Mouse (Mus musculus) urinary bladder, postnatal 25 days (tissue): ENCODE data around the gene Gm6034.
"Not testable (repeated sequence)": the region's sequence is repeated elsewhere in the genome, so short reads cannot be mapped to it uniquely, and the experiment has no call there.

Source experiments
- DNase-seq: peaks from one replicate; pipeline ENCODE4 v3.0.0; 2022; ENCODE audit warnings: low spot score

Gm6034 gene

DNA sequence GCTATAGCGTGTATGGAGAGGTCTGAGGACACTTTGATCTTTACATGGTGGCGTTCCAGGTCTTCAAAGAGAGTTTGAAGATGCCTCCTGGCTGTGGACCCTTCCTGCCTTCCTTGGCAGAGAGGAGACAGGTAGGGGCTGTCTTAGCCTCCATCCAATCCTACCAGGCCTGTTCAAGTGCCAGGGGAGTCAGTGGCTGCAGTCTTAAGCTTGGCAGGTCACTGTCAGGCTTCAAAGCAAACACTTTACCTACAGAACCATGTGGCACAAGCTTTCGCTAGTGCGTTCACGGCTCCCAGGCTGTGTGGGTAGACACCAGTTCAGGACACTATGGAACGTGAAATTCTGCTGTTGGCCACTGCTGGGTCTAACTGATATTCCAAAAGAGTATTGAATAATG is 19.8 kb upstream of the Gm6034 start:
- DNase-seq, result no peak

DNA sequence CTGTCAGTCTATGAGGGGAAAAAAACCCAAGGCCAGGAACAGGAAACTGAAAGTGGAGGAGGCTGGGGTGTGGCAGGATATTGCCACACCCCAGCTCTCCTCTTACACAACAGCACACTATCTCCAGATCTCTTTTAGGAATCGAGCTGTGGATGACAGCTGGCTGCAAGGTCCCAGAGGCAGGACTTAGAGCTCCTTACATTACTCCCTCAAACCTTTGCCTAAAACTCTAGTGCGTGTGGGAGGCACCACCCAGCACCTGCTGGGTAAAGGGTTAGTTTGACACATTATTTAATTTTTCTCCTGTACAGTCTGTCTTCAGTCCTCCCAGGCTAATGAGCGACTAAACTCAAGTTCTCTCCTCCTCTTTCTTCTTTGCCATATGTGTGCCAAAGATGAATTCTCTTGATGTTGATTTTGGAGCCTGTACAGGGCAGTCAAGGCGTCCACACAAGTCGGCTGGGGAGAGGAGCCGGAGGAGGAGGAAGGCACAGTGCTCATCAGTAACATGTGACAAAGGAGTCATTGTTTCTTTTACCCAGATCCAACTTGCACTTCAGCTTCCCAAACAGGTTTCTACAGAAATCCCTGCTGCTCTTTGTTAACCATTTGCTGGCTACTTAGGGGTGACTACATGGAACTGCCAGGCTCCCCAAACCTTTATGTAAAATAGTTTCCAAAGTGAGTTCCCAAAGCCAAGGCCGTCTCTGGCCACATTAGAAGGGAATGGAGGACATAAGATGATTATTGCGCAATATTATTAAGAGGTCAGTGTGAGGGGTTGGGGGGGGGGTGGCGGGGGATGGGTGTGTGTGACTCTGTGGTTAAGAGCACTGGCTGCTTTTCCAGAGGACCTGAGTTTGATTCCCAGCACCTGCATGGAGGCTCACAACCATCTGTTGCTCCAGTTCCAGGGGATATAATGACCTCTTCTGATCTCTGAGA is 18.8 kb upstream of the Gm6034 start:
- DNase-seq, result no peak

DNA sequence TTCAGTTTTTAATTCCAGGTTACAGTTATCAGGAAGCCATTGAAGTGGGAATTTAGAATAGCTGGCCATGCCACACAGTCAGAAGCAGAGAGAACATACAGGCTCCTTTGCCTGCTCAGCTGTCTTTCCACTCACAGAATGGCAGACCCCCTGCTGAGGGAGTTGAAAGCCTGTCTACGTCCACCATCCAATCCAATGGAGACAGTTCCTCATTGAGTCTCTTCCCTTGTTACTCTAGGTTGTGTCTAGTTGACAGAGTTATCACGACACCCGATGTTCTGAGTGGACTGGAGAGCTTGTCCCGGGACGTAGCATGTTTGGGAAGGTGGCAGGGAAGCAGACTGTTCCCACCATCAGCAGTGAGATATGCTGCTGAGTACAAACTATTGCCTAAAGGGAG is 17.6 kb upstream of the Gm6034 start:
- DNase-seq, result no peak

DNA sequence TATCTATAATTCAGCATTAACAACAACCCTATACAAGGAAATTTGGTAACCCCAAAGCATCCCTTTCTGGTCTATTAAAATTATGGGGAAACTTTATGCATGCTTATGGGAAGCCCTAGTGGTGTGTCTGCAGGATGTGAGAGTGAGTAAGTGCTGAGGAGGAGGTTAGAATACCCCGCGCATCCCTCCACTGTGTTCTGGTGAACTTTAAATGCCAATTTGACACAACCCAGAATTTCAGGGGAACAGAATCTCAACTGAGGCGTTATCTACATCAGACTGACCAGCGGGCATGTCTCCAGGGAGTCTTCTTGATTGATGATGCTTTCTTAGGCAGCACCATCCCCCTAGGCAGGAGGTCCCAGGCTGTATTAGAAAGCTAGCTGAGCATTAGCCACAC is 16.9 kb upstream of the Gm6034 start:
- DNase-seq, result no peak

DNA sequence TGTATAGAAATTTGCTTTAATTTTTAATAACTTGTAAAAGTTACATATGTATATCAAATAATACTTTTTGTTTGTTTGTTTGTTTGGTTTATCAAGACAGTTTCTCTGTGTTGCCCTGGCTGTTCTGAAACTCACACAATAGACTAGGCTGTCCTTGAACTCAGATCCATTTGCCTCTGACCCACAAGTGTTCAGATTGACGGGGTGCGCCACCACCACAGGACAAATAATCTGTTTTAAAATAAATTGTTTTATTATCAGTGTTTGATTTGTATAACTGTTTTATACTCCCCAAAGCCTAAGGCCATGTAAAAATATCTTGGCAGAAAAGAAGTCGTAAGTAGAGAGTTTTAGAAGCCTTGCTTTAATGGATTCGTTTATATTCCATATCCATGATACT is 15.1 kb upstream of the Gm6034 start:
- DNase-seq, result no peak

DNA sequence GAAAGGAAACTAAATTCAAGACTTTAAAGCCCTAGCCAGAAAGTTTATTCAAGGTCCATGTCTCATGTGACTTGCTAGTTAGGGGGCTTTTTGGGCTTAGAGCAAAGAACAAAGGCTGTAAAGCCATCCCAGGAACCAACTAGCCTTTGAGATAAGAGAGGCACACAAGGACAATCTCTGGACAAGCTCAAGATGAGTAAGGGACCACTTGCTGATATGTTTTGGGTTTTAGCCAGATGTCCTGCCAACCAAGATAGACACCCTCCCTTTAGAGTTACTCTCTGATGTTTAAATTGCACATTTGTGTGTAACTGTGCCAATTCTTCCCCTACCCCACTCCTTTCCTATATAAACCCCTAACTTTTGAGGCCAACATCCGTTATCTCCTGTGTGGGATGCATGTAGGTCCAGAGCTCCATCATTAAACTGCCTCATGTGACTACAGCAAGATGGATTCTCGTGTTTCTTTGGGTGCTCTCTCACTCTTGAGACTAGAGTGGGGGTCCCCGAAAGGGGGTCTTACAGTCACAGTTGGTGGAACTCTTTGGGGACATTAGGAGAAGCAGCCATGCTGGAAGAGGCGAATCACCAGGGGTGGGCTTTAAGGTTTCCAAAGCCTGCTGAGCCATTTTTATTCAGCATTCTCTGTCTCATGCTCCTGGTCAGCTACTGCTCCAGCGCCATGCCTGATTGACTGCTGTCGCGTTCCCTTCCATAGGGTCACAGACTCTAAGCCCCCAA is 13.7 kb upstream of the Gm6034 start:
- no peak for DNase-seq

DNA sequence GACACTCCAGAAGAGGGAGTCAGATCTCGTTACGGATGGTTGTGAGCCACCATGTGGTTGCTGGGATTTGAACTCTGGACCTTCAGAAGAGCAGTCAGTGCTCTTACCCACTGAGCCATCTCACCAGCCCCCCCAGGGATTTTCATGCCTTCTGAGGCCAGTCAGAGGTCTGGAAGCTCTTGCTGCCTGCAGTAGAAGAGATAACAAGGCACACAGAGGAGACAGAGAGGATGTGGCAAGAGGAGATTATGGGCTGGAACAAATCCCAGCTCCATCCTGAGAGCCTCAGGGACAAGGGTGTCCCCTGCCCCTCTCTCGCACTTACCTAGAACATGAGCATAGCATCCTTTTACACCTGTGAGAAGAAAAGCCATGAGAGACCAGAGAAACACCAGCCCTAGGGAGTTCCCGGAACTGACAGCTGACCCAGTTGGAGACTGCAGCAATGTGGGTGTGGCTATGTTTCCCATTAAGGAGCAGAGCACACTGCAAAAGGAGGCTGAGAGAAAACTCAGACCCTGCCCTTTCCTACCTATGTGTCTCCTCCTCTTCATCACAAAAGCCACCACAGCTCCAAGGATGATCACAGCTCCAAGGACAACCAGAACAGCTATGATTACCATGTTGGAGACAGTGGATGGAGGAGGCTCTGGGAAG is 12.6 kb upstream of the Gm6034 start:
- not testable (repeated sequence) for DNase-seq

DNA sequence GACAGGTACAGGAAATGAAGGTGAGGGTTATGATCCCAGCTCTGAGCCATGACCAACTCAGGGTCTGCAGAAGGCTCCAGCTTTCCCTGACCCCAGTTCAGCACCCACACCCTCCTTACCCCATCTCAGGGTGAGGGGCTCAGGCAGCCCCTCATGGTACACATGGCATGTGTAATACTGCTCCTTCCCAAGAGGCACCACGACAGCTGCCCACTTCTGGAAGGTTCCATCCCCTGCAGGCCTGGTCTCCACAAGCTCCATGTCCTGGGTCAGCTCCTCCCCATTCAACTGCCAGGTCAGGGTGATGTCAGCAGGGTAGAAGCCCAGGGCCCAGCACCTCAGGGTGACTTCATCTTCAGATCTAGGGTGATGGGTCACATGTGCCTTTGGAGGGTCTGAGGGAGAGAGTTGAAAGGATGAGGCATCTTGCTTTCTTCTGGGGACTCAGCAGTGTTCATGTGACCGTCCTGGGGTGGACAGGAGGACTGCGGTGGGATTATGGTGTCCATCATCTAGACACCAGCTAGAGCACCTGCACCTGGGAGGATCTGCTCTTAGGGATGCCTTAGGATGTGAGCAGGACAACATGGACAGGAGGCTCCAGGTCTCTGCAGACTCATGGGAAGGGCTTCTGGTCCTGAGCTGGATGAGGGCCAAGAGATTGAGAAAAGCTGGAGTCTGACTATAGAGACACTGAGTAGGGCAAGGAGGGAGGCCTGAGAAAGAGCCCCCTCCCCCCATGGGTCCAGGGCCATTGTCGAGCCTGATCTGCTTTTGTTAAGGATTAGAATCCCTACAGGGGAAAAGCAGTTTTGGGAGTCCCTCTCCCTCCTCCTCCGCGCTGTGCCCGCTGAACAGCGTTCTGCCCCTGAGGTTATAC is 11.8 kb upstream of the Gm6034 start:
- DNase-seq, result not testable (repeated sequence)

DNA sequence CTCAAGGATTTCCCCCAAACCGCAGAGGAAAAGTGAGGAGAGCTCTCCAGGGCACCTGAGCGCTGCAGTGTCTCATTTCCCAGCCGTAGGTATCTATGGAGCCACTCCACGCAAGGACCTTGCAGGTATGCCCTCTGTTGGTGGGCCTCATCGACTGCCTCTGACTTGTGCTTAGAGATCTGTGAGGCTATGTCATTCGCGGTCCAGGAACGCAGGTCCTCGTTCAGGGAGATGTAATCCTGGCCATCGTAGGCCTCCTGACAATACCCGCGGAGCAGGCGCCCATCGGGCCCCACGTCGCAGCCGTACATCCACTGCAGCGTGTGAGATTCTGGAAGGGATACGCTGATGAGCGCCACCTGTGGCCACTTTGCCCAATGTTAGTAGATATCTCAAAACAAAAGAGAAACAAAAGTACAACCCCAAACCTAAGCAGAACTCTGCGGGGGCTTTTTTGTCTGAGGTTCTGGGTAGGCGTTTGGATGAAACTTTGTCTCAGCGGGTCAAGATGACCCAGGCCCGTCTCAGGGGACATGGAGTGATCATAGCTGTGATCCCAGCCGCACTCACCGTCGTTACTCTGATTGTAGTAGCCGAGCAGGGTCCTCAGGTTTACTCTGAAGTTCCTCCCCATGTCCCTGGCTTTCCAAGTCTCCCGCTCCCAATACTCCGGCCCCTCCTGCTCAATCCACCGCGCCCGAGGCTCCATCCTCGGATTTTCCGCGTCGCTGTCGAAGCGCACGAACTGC is 11.0 kb upstream of the Gm6034 start:
- not testable (repeated sequence) for DNase-seq

DNA sequence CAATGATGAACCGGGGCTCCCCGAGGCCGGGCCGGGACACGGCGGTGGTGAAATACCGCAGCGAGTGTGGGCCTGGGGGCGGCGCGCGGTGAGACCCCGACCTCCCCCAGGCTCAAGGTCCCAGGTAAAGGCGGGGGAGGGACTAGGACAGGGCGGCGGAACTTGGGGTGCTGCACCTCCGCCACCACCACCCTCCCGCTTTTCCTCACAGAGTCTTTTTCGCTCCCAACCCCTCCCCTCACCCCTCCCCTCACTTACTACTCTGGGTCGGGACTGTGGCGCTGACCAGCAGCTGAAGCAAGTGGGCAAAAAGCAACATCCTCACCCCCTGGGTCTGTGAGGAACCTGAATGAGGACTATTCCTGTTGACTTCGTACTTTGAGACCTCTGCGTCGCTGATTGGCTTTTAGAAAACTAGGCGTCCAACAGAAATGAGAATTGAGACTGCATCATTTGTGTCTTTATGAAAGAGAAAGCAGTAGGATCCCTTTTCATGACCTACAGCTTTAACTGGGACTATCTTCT is 10.3 kb upstream of the Gm6034 start, which contains the start of gene H2-T23:
TSS of gene H2-T23 (minus strand) at position 505 of the 525 bp plus-strand sequence.
- DNase-seq, result peak; percentile 41

DNA sequence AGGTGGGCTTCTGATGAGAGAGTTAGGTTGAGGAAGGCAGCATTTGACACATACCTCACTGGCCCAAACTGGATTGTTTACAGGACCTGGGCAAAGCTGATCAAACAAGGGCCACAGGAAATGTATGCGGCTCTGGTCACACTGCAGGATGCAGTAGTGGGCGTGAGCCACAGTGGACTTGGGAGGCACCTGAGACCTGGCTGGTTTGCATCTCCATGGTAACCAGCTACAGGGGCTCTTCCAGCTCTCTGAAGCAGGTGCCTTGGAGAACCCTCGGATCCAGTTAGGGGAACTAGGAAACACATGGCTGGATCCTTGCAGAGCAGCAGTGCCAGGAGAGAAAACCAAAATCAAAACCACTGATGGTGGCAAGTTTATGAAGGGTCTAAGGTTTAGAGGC is 8.2 kb upstream of the Gm6034 start:
- not testable (repeated sequence) for DNase-seq

DNA sequence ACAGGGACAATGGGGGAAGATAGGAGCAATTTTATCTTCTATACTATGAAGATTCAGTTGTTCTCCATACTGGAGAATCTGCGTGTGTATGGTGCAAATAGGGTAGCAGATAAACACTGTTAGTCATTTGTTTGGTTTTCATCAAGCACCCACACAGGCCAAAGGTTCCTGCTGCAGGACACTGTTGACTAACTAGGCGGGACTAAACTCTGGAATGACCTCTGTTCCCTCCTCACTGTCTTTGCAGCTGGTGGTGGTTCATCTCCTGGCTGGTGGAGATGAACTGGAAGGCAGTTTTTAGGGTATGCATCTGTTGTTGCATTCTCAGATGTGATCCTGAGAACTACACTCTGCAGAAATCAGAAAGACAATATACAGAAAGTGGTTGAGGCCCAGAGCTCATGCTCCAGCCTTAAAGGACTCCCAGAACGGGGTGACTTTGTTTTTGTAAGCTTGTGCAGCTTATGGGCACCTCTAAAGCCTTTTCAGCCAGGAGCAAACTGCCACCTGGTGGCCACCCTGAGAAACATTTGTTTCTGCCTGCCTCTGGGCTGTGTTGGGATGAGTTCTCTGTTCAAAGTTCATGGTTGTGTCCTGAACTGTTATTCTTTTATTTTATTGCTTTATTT is 7.6 kb upstream of the Gm6034 start:
- DNase-seq, result peak; percentile 45

DNA sequence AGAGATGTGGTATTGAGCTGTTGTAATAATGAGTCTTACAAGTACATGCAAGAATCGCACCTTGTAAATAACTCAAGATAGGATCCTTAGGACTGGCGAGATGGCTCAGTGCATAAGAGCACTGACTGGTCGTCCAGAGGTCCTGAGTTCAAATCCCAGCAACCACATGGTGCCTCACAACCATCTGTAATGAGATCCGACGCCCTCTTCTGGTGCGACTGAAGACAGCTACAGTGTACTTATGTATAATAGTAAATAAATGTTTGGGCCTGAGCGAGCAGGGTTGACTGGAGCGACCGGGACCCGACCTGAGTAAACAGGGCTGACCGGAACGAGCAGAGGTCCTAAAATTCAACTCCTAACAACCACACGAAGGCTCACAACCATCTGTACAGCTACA is 6.6 kb upstream of the Gm6034 start:
- DNase-seq, result not testable (repeated sequence)

DNA sequence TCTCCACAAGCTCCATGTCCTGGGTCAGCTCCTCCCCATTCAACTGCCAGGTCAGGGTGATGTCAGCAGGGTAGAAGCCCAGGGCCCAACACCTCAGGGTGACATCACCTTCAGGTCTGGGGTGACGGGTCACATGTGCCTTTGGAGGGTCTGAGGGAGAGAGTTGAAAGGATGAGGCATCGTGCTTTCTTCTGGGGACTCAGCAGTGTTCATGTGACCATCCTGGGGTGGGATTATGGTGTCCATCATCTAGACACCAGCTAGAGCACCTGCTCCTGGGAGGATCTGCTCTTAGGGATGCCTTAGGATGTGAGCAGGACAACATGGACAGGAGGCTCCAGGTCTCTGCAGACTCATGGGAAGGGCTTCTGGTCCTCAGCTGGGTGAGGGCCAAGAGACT is 2.2 kb upstream of the Gm6034 start:
- DNase-seq, result not testable (repeated sequence)

DNA sequence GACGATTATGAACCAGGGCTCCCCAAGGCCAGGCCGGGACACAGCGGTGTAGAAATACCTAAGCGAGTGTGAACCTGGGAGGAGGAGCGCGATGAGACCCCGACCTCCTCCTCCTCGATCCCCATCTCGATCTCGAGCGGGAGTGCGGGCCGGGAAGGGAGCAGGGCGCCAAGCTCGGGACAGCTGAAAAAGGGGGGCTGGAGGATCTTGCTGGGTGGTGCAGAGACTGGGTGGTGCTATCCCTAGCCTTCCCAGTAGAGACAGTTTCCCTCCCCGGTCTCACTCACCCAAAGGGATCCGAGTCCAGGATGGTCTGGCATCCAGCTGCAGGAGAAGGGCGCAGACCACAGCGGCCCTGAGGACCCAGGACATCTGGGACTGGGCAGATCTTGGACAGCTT is 706 bp upstream of the Gm6034 start:
- DNase-seq, result not testable (repeated sequence)

DNA sequence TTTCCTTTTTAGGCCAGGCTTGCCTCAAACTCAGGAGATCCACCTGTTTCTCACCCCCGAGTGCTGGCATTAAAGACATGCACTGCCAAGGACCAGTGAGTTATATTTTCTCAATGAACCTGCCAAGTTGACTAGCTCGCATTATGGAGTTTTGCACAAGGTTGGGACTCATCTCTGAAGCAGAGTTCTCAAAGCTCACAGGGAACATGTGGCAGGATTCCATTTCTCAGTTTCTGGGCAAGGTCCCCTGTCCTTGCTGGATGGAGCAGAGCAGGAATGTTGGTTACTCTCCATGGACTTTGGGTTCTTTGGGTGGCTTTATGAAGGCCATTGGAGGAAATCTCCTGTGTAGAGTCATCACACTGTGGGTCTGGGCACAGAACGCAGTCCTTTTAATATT is 525 bp downstream of the Gm6034 start:
- no peak for DNase-seq

DNA sequence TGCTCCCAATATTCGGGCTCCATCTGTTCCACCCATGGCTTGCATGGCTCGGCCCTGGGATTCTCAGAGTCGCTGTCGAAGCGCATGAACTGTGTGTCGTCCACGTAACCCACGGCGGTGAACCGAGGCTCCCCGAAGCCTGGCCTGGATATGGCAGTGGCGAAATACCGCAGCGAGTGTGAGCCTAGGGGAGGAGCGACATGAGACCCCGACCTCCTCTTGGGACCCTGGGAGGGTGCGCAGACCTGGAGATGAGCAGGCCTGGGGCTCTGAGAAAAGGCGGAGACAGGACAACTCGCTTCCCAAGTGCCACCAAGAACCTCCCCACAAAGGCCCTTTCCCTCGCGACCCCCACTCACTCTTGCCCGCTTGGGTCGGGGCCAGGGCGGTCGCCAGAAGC is 15.2 kb downstream of the Gm6034 start:
- not testable (repeated sequence) for DNase-seq

DNA sequence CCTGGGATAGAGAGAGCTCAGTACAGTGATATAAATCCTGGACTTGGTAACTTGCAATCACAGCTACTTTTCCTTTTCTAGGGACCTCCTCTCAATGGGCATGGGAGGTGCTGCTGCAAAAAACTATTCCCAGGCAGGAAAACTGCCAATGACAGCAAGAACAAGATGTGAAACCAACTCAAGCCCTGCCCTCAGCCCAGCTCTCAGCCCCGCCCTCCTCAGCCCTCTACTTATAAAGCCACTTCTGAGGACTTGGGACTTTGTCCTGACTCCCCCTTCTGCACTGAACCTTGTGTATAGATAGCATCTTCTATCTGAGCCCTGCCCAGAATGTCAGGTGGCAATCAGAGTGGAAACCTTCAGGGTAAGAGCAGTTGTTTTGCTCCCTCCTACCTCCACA is 15.6 kb downstream of the Gm6034 start, which contains the start of gene Gm11127:
TSS of gene Gm11127 (minus strand) at position 10 of the 400 bp plus-strand sequence.
- not testable (repeated sequence) for DNase-seq

DNA sequence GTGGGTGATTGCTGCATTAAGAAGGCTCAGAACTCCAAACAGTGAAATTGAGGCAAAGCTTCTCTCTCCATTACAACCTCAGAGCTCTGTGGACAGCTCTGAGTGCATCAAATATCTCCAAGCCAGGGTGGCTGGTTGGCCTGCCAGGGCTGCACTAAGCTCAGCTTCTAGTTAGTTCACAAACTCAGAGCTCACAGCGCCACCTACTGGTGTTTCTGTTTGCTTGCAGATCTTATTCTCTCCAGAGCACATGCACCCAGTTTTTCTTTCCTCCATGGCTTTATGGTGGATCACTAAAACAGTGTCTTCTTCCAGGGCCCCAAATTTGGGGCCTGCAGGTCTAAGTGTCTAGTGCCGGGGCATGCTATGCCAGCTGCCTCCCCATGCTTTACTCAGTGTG is 18.1 kb downstream of the Gm6034 start:
- peak; percentile 92 for DNase-seq

DNA sequence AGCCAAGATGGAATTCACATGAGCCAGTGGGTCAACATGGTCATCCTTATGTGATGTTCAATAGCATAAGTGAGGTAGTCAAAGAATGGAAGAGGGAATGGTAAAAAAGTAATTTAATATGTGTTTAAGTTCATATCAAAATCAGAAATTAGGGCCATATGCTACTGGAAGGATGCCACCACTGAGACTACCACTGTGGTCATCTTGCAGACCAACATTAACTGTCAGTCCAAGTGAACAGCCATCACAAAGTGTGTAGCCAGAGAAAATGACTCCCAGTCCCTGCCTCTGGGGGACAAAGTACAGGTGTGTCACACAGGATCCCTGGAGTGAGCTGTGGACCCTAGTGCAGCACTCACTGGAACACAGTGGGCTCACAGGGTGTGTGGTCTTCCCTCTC is 39.1 kb downstream of the Gm6034 start:
- not testable (repeated sequence) for DNase-seq
